Mouse (Mus musculus) midbrain, embryonic 14.5 days (tissue): ENCODE measurements around the gene Olfr1416. TPM values are rescaled to one million over a fixed set of nuclear protein-coding genes. Genes with fewer than 3 reads are reported as not detected.

Source experiments
- ATAC-seq: fragments of 200-750 bp; cut with Nextera tagmentation; 2 replicates; pipeline ENCODE4 v1.8.0; 2017; ENCODE audit warnings: moderate number of reproducible peaks, moderate library complexity; ENCODE audit not compliant: low FRiP score, low TSS enrichment
- DNase-seq: peaks from one replicate; pipeline ENCODE4 v3.0.0-alpha.2; 2015
- H3K27ac ChIP-seq: fragments of 300-500 bp; sonication (generic); replicated peaks from 2 replicates; pipeline ENCODE4 v1.5.1; 2014; ENCODE audit warnings: mild to moderate bottlenecking, low read depth, low read length, moderate library complexity
- H3K27me3 ChIP-seq: fragments of 300-500 bp; sonication (generic); 2 replicates; pipeline ENCODE4 v1.6.1; 2014; ENCODE audit warnings: low read length, control low read depth, mixed read lengths; ENCODE audit not compliant: control insufficient read depth, insufficient read depth
- H3K36me3 ChIP-seq: fragments of 300-500 bp; sonication (generic); 2 replicates; pipeline ENCODE4 v1.6.1; 2014; ENCODE audit warnings: low read length, control low read depth; ENCODE audit not compliant: control insufficient read depth, insufficient read depth
- H3K4me1 ChIP-seq: fragments of 300-500 bp; sonication (generic); 2 replicates; pipeline ENCODE4 v1.6.1; 2014; ENCODE audit warnings: mild to moderate bottlenecking, antibody characterized with exemption, low read length, control low read depth; ENCODE audit not compliant: control insufficient read depth, insufficient read depth
- H3K4me2 ChIP-seq: fragments of 300-500 bp; sonication (generic); 2 replicates; pipeline ENCODE4 v1.6.1; 2014; ENCODE audit warnings: mild to moderate bottlenecking, low read length, moderate library complexity
- H3K4me3 ChIP-seq: fragments of 300-500 bp; sonication (generic); replicated peaks from 2 replicates; pipeline ENCODE4 v1.5.1; 2014; ENCODE audit warnings: low read depth, low read length
- H3K9ac ChIP-seq: fragments of 300-500 bp; sonication (generic); replicated peaks from 2 replicates; pipeline ENCODE4 v1.6.1; 2014; ENCODE audit warnings: mild to moderate bottlenecking, low read length, moderate library complexity
- H3K9me3 ChIP-seq: fragments of 300-500 bp; sonication (generic); 2 replicates; pipeline ENCODE4 v1.6.1; 2016; ENCODE audit warnings: low read length, control low read depth, mixed read lengths; ENCODE audit not compliant: control insufficient read depth
- WGBS: fragments of 180-500 bp; shearing (Covaris S2); extraction: QIAGEN DNeasy Blood & Tissue Kit; methylation state at CpG from one replicate; pipeline ENCODE4 v1.1.7; 2014; 5-methylcytosine and 5-hydroxymethylcytosine counted together
- polyA plus RNA-seq: library from polyadenylated mRNA; unstranded; fragments of >200 nt; fragmentation: Nextera tagmentation; extraction: Ambion mirVana; gene quantifications from 2 replicates; pipeline ENCODE4 v1.2.1, GENCODE M21; 2014

Gene Olfr1416
- polyA plus RNA-seq, 1 experiment from 2014 or later = not detected

DNA sequence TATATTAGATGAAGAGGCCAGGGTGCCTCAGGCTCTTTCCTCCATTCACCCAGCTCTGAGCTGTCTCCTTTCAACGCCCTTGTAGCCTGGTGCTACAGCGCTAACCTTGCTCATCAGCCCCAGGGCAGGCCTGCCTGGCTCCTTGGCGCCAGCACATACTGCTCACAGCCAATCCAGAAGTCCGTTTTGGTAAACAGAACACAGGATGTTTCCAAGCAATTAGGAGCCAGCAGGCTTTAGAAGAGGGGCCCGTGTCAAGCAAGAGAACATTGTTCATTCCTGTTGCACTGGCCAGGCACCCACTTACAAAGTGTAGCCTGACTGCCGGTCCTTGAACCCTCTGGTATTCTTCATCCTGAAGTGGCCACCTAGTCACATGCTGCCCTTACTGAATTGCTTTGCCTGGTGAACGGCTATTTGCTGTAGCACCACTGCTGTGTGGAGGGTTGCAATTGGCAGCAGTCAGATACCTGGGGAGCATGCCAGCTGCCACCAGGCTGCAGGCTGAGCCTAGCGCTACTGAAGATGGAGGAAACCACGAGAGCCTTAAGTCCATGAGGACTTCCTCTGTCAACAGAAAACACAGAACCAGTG lies 47.1 kb downstream of the Olfr1416 start:
- Histone ChIP-seq H3K27me3 (no peaks in the 10 kb centered on the region), H3K27ac (peak overlapping the region; percentile 57; the same call in 1 of the 2 replicates), H3K36me3 (peaks cover 42% of the 10 kb centered on the region), H3K4me2 (no peak overlapping the region), H3K4me1 (peaks cover 6% of the 10 kb centered on the region; the same call in 1 of the 2 replicates), H3K4me3 (no peak overlapping the region), H3K9me3 (no peaks in the 10 kb centered on the region), H3K9ac (no peak overlapping the region)
- WGBS = 53% methylated on average over 9 of the region's 9 CpGs
- ATAC-seq = peak; percentile 69
- peak; percentile 52 for DNase-seq

DNA sequence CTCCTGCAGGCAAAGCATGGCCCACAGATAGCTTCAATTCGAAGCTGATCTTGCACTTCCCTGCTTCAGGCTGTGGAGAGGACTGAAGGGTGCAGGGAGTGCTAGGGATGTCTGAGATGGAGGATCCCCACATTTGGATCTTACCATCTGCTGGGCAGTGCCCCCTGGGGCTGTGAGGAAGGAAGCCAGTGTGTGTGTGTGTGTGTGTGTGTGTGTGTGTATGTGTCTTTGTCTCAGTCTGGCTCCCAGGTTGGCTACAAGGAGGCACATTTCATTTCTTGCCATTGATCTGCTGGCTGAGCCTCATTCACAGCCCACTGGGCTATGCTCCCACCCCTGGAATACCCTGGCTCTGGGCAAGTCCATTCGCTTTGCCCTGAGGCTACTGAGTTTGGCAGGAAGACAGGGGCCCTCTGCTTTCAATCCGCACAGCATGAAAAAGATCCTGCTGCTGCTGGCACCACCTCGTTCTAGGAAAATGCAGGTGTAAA lies 48.0 kb downstream of the Olfr1416 start:
- Histone ChIP-seq H3K27ac (peak overlapping the region; percentile 38; the same call in 1 of the 2 replicates), H3K9ac (no peak overlapping the region), H3K4me2 (no peak overlapping the region), H3K4me1 (peaks cover 6% of the 10 kb centered on the region; the same call in 1 of the 2 replicates), H3K36me3 (peaks cover 36% of the 10 kb centered on the region), H3K9me3 (no peaks in the 10 kb centered on the region), H3K4me3 (no peak overlapping the region), H3K27me3 (no peaks in the 10 kb centered on the region)
- ATAC-seq (peak; percentile 25; the same call in 1 of the 2 replicates), DNase-seq (peak; percentile 64)
- 38% methylated on average over 4 of the region's 4 CpGs for WGBS

GRCm38 (mm10) chr1:92434986-92435385 lies 49.9 kb downstream of the Olfr1416 start:
- H3K4me3 ChIP-seq = no peak overlapping the region
- H3K27ac ChIP-seq = no peak overlapping the region
- peaks cover 6% of the 10 kb centered on the region; the same call in 1 of the 2 replicates for H3K4me1 ChIP-seq
- ATAC-seq (no peak), DNase-seq (no peak)
- no peaks in the 10 kb centered on the region for H3K9me3 ChIP-seq
- no peak overlapping the region for H3K9ac ChIP-seq
- peaks cover 21% of the 10 kb centered on the region for H3K36me3 ChIP-seq
- WGBS = 96% methylated on average over 1 of the region's 1 CpGs
- no peak overlapping the region for H3K4me2 ChIP-seq
- no peaks in the 10 kb centered on the region for H3K27me3 ChIP-seq

GRCm38 (mm10) chr1:92432791-92433190 lies 52.1 kb downstream of the Olfr1416 start:
- 70% methylated on average over 9 of the region's 9 CpGs for WGBS
- DNase-seq (no peak), ATAC-seq (no peak)
- no peak overlapping the region for H3K27ac ChIP-seq
- no peaks in the 10 kb centered on the region for H3K9me3 ChIP-seq
- no peak overlapping the region for H3K9ac ChIP-seq
- no peak overlapping the region for H3K4me2 ChIP-seq
- no peaks in the 10 kb centered on the region for H3K36me3 ChIP-seq
- H3K4me3 ChIP-seq = no peak overlapping the region
- H3K27me3 ChIP-seq = no peaks in the 10 kb centered on the region
- H3K4me1 ChIP-seq = peaks cover 6% of the 10 kb centered on the region; the same call in 1 of the 2 replicates

DNA sequence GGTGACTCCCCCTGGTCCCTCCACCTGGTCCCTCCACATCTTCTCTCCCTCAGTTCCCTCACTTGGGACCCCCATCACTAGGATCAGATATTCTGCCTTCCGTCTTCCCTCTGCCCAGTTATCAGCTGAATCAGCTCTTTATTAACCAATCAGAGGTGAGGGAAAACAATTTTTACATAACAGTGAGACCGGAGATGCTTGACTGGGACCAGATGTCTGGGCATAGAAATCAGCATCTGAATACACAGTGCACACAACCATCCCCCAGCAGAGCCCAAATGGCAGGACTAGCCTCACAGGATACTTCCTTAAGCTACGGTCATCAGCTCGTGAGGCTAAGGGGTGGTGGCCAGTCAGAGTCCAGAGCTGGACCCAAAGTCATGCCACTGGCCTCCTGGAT lies 52.8 kb downstream of the Olfr1416 start:
- Histone ChIP-seq H3K27me3 (no peaks in the 10 kb centered on the region), H3K9ac (no peak overlapping the region), H3K36me3 (no peaks in the 10 kb centered on the region), H3K27ac (no peak overlapping the region), H3K4me1 (0 out of 2 replicates have a peak, but pooled peaks cover 6% of the 10 kb centered on the region), H3K4me2 (no peak overlapping the region), H3K4me3 (no peak overlapping the region), H3K9me3 (no peaks in the 10 kb centered on the region)
- ATAC-seq (no peak), DNase-seq (no peak)
- WGBS = 31% methylated on average over 4 of the region's 4 CpGs

GRCm38 (mm10) chr1:92431420-92431819 lies 53.5 kb downstream of the Olfr1416 start:
- no peak overlapping the region for H3K4me3 ChIP-seq
- no peak overlapping the region for H3K4me2 ChIP-seq
- DNase-seq (no peak), ATAC-seq (no peak)
- H3K9ac ChIP-seq = no peak overlapping the region
- no peaks in the 10 kb centered on the region for H3K36me3 ChIP-seq
- H3K27ac ChIP-seq = no peak overlapping the region
- H3K9me3 ChIP-seq = no peaks in the 10 kb centered on the region
- H3K4me1 ChIP-seq = 0 out of 2 replicates have a peak, but pooled peaks cover under 1% of the 10 kb centered on the region
- 82% methylated on average over 3 of the region's 3 CpGs for WGBS
- no peaks in the 10 kb centered on the region for H3K27me3 ChIP-seq

- Histone ChIP-seq H3K36me3 (no peaks in the 10 kb centered on the region), H3K4me2 (no peak overlapping the region), H3K4me1 (no peaks in the 10 kb centered on the region), H3K4me3 (no peak overlapping the region), H3K9me3 (no peaks in the 10 kb centered on the region), H3K9ac (no peak overlapping the region), H3K27ac (no peak overlapping the region), H3K27me3 (no peaks in the 10 kb centered on the region)
- 90% methylated on average over 1 of the region's 1 CpGs for WGBS
- DNase-seq (no peak), ATAC-seq (no peak)
Measured at GRCm38 (mm10) chr1:92430991-92431390, 53.9 kb downstream of the Olfr1416 start.
